Mouse (Mus musculus) brain, embryonic 18.5 days (tissue): ENCODE data around the gene Mettl6.
"Not testable (repeated sequence)": the region's sequence is repeated elsewhere in the genome, so short reads cannot be mapped to it uniquely, and the experiment has no call there.

Experiments used
- DNase-seq: peaks from one replicate; pipeline ENCODE4 v3.0.0-alpha.2; 2012; ENCODE audit warnings: low read depth, low spot score

Gene Mettl6

GRCm38 (mm10) chr14:31473297-31473696, 21.5 kb downstream of the Mettl6 start:
- DNase-seq = no peak

- no peak for DNase-seq
Observed at GRCm38 (mm10) chr14:31472451-31473061, 22.3 kb downstream of the Mettl6 start.

DNA sequence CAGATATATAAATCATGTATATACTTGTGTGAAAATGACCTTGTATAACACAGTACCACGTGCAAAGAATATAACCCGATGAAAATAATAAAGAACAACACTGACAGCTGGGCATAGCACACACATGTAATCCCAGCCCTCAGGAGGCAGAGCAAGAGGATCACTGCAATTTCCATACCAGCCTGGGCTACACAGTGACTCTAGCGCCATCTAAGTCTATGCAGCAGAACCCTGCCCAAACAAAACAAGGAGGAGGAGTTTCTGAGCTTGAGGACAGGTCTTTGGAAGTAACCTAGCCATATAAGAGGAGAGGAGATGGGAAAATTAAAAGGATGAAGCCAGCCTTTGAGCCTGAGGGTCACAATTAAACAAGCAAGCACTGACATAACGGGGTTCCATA, 25.1 kb downstream of the Mettl6 start:
- no peak for DNase-seq

DNA sequence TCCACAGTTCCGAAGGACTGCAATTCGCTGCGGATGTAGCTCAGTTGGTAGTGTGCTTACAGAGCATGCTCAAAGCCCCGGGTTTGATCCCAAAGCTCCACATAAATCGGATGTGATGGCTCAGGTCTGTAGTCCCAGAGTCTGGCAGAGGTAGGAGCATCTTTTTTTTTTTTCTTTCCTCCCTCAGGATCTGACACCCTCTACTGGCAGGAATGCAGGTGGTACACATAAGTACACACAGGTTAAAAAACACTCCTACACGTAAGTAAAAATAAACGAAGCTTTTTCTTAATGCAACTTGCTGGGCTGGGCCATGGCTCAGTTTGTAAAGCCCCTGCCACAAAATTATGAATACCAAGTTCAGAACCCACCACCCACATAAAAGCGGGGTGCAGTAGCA, 30.7 kb downstream of the Mettl6 start:
- DNase-seq = no peak

- no peak for DNase-seq
Observed at GRCm38 (mm10) chr14:31462886-31463285, 32.0 kb downstream of the Mettl6 start.

GRCm38 (mm10) chr14:31462226-31462625, 32.6 kb downstream of the Mettl6 start:
- not testable (repeated sequence) for DNase-seq

GRCm38 (mm10) chr14:31458006-31458405, 36.8 kb downstream of the Mettl6 start:
- DNase-seq = no peak

DNA sequence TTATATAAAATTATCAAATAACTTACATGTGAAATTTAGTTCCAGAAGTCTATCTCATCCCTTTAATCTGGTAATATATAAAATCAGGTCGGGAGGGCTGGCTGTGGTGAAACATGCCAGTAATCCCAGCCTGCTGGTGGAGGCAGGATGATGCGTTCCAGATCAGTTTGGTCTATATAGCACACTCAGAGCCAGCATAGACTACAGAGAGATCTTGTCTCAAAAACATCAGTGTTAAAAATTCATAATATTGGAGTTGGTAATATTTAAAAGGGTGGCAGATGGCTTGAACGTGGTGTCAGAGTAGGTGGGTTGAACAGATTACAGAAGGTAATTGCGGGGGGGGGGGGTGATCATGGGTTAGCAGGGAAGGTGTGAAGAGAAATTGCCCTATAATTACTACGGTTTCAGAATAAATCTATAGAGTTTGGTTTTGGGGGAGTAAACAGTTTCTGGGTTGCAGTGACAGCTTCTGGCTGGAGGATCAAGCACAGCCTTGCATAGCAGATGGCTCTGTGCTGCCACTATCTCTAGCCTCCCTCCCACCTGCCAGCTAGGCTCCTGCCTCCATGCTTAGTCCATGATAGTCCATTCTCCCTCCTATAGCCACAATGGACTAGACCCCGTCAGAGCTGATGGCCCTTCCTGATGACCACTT, 38.6 kb downstream of the Mettl6 start:
- no peak for DNase-seq

GRCm38 (mm10) chr14:31454849-31455566, 39.8 kb downstream of the Mettl6 start:
- DNase-seq = no peak

GRCm38 (mm10) chr14:31453946-31454345, 40.9 kb downstream of the Mettl6 start:
- DNase-seq = not testable (repeated sequence)

GRCm38 (mm10) chr14:31448994-31449393, 45.8 kb downstream of the Mettl6 start:
- DNase-seq = no peak

DNA sequence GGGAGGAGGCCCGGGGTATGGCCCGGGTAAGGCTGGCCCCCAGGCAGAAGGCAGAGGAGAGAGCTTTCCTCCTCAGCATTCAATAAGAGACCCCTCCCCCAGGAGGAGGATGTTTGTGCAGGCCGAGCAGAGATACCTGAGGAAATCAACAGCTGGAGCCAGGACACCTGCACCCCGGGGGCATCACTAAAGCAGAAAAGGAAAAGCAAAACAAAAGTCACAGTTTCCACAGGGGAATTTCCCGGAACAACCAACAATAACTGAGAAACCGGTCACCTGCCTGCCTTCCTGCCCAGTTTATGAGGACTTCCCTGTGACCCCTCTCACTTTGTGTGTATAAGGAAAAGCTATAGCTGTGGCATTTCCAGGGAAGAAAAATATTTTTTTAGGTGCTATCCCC, 51.2 kb downstream of the Mettl6 start:
- DNase-seq = no peak

- no peak for DNase-seq
Observed at GRCm38 (mm10) chr14:31440725-31441124, 54.1 kb downstream of the Mettl6 start.

GRCm38 (mm10) chr14:31440230-31440629, 54.6 kb downstream of the Mettl6 start:
- no peak for DNase-seq

GRCm38 (mm10) chr14:31439279-31439678, 55.6 kb downstream of the Mettl6 start:
- DNase-seq = no peak

DNA sequence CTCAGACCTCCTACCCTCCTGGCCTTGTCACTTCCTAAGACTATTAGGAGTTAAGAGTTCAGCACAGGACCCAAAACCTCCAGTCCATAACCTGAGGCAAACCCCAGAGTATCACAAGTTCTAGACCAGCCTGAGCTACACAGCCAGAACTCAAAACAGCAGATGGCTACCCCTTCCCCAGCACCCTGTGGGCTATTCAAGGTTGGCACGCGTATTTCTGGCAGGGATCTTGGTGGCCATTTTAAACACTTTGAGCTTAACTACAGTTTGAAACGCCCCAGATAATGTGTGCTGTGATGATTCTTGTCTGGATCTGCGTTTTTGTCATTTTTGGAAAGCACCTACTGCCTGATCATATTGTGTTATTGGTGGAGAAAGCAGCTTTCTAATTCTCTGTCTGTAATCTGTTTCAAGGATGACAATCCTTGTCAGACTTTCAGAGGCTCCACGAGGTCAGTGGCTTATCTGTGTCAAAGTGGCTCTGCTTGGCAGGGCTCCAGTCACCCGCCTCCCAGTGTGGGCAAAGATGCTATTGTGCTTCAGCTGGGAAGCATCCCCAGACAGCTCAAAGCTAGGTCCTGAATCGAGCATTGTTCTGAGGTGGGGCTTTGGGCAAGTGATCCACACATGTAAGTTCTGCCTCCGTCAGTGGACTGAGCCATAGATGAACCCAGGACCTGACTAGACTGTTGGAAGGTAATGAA, 56.9 kb downstream of the Mettl6 start:
- DNase-seq = no peak

- peak; percentile 67 for DNase-seq
Observed at GRCm38 (mm10) chr14:31435930-31436693, 58.7 kb downstream of the Mettl6 start, which contains the start of gene Sh3bp5. Gene Sh3bp5 (minus strand): TSS chr14:31436078.

- peak; percentile 18 for DNase-seq
Observed at GRCm38 (mm10) chr14:31435018-31435915, 59.6 kb downstream of the Mettl6 start.

GRCm38 (mm10) chr14:31434426-31434825, 60.4 kb downstream of the Mettl6 start:
- DNase-seq = no peak

DNA sequence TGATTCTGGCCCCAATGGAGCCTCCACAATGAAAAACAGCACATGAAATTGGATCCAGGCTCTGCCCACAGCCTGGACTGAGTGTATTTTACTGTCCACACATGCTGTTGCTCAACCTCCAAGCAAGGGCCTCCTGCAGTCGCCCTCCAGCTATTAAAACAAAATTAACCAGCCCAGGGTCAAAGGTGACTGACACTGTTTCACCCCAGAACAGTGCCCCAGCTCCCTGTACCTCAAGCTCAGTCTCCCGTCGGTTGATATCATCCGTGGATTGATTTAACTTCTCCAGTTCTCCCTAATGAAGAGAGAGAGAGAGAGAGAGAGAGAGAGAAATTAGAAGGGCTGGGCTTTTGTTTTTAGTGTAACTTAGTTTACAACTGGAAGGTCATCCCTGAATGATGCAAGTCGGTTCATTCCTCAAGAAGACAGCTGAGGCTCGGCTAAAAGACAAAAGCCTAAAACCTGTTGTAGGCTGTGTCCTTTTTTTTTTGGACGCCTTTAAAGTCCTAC, 60.9 kb downstream of the Mettl6 start:
- DNase-seq = no peak
